Mouse (Mus musculus): ENCODE data around the gene D630045J12Rik. TPM values are rescaled to one million over a fixed set of nuclear protein-coding genes. Genes with fewer than 3 reads are reported as not detected.

D630045J12Rik gene
- polyA plus RNA-seq, 1 experiment = 0.20 TPM

DNA sequence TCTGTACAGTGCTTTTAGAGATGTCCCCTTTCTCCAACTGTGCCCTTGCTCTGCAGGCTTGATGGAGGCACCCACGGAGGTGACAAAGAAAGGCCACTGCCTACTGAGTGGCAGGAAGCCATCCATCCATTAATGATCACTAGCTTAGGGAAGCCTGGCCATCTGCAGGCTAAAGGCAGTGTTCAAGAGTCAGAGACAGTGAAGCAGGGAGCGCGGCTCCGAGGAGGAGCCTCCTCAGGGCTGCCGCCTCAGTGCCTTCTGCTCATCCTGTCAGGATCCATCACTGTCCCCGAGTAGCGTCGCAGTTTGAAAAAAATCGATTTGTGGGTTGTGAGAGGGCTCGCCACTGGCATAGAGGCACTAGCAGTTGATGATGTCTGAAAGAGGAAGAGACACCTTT is 105.2 kb downstream of the D630045J12Rik start:
- H3K27ac ChIP-seq (ENCODE audit: insufficient read depth, low read depth, low read length) = no peak overlapping the region
- H3K4me1 ChIP-seq (ENCODE audit: control insufficient read depth, insufficient read depth, low read length) = no peaks in the 10 kb centered on the region
- TF ChIP-seq CTCF (IDR thresholded peaks at IDR 0.05; ENCODE audit: low read depth, low read length) (no peak), POLR2A (IDR thresholded peaks at IDR 0.05; ENCODE audit: borderline replicate concordance, low read depth, low read length) (no peak)
- H3K4me3 ChIP-seq (ENCODE audit: insufficient read depth, low read length) = no peak overlapping the region

DNA sequence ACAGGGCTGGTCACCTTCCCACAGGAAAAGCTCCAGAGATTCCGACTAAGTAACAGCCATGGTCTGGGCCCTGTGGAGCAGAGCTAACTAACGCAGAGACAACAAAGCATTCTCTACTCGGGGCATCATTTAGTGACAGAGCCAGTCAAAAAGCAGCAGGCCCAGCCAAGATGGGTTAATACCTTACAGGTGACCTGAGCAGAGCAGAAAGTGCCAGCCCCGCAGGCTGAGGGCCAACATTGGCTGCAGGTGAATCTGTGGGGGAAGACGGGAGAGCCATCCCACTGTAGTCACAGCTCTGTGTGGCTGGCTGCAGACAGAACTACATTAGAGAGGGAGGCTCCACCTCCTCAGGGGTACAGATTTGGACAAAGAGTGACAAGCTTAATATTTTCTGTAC is 106.5 kb downstream of the D630045J12Rik start:
- H3K27ac ChIP-seq (ENCODE audit: insufficient read depth, low read depth, low read length) = no peak overlapping the region
- H3K4me1 ChIP-seq (ENCODE audit: control insufficient read depth, insufficient read depth, low read length) = no peaks in the 10 kb centered on the region

DNA sequence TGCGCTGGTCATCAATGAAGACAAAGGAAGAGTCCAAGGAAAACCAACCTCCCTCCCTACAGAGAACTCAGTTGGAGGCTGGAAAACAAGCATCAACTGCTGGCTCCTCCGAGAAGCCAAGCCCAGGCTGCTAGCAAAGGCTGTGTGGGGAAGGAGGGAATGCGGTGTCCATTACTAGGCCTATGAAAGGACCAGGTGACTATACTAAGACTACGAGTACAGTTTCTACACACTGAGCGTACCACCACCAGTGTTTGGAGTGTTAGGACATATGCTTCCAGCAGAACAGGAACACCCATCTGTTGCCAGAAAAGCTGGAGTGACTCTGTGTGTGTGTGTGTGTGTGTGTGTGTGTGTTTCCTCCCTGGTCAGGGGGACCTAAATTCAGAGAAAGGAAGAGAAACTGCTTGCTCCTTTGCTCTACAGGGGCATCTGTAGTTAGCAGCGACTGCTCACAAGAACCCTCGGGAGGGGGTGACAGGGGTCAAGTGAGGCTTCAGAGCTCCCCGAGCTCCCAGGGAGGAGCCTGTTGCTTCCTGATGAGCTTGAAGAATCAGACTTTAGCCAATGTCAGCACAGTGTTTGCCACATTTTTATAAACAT is 108.2 kb downstream of the D630045J12Rik start:
- Histone ChIP-seq H3K27ac (ENCODE audit: insufficient read depth, low read depth, low read length) (no peak overlapping the region), H3K4me1 (ENCODE audit: control insufficient read depth, insufficient read depth, low read length) (no peaks in the 10 kb centered on the region), H3K4me3 (ENCODE audit: insufficient read depth, low read length) (no peak overlapping the region)
- TF ChIP-seq CTCF (IDR thresholded peaks at IDR 0.05; ENCODE audit: low read depth, low read length) (no peak), POLR2A (IDR thresholded peaks at IDR 0.05; ENCODE audit: borderline replicate concordance, low read depth, low read length) (no peak)

More for the DNA sequence above, 106.5 kb downstream of the D630045J12Rik start:
- H3K4me3 ChIP-seq (ENCODE audit: insufficient read depth, low read length) = no peak overlapping the region
- TF ChIP-seq CTCF (IDR thresholded peaks at IDR 0.05; ENCODE audit: low read depth, low read length) (no peak), POLR2A (IDR thresholded peaks at IDR 0.05; ENCODE audit: borderline replicate concordance, low read depth, low read length) (no peak)

DNA sequence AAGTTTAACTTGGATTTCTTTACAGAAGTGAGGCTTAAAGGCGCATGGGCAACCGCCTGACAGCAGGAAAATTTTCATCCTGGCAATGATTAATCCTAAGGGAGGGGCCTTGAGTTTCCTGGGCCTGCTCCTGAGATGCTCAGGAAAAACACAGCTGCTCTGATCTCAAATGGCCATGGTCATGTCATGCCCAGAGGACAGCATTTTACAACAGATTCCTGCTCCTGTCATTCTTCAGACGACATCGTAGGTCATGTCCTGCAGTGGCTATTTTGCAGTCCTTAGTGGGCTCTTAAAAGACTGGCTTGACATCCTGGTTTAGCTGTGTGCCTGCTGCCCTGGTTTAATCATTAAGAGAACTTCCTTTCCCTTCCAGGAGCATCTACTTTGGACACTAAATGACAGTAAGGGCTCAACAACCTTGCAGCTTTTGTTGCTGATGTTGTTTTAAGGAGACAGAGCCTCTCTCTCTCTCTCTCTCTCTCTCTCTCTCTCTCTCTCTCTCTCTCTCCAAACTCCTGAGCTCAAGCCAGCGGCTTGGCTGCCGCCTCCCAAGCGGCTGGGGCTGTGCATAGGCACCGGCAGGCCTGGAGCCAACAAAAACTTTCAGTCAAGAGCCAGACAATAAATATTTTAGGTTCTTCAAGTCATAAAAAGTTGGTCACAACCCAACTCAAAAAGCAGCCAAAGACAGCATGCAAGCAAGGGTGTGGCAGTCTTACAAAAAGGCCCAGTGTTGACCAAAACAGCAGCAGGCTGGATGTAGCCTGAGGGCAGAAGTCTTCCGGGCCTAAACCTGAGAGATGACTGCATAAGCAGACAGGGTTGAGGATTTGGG is 109.4 kb downstream of the D630045J12Rik start:
- H3K4me1 ChIP-seq (ENCODE audit: control insufficient read depth, insufficient read depth, low read length) = no peaks in the 10 kb centered on the region
- no peak overlapping the region for H3K4me3 ChIP-seq (ENCODE audit: insufficient read depth, low read length)
- TF ChIP-seq POLR2A (IDR thresholded peaks at IDR 0.05; ENCODE audit: borderline replicate concordance, low read depth, low read length) = no peak
- no peak for TF ChIP-seq CTCF (IDR thresholded peaks at IDR 0.05; ENCODE audit: low read depth, low read length)
- H3K27ac ChIP-seq (ENCODE audit: insufficient read depth, low read depth, low read length) = no peak overlapping the region

DNA sequence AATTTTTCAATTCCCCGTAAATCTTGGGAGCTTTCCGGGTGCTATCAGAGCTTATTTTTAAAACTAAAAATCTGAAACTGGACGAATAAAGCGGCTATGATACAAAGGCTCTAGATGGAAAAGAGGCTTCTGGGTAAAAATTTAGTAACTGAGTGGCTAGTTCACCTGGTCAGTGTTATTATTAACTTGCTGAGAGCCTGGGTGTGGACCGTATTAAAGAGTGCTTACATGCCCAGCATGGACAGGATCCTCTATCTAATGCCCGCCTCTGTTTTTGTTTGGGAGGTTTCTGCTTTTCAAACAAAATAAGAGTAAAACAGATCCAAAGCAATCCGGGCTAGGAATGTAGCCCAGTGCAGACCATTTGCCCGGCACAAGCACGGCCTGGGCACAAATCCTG is 113.4 kb downstream of the D630045J12Rik start:
- Histone ChIP-seq H3K4me3 (ENCODE audit: insufficient read depth, low read length) (no peak overlapping the region), H3K4me1 (ENCODE audit: control insufficient read depth, insufficient read depth, low read length) (no peaks in the 10 kb centered on the region), H3K27ac (ENCODE audit: insufficient read depth, low read depth, low read length) (no peak overlapping the region)
- TF ChIP-seq POLR2A (IDR thresholded peaks at IDR 0.05; ENCODE audit: borderline replicate concordance, low read depth, low read length) (no peak), CTCF (IDR thresholded peaks at IDR 0.05; ENCODE audit: low read depth, low read length) (no peak)

DNA sequence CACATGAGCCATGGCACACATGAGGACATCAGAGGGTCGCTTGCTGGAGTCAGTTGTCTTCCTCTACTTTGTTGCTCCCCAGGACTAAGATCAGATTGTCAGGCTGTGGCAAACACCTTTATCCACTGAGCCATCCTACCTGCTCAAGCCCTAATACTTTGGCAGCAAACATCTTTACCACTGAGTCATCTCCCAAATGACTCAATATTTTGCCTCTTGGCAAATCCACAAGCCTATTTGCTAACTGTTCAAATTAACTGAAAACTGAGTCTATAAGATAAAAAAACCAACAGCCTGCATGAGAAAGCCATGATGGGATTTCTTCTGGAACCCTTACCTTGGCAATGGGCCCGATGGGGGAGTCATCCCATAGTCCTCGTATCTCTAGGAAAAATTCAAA is 114.7 kb downstream of the D630045J12Rik start:
- no peak overlapping the region for H3K27ac ChIP-seq (ENCODE audit: insufficient read depth, low read depth, low read length)
- no peak for TF ChIP-seq CTCF (IDR thresholded peaks at IDR 0.05; ENCODE audit: low read depth, low read length)
- TF ChIP-seq POLR2A (IDR thresholded peaks at IDR 0.05; ENCODE audit: borderline replicate concordance, low read depth, low read length) = no peak
- no peak overlapping the region for H3K4me3 ChIP-seq (ENCODE audit: insufficient read depth, low read length)
- H3K4me1 ChIP-seq (ENCODE audit: control insufficient read depth, insufficient read depth, low read length) = no peaks in the 10 kb centered on the region

DNA sequence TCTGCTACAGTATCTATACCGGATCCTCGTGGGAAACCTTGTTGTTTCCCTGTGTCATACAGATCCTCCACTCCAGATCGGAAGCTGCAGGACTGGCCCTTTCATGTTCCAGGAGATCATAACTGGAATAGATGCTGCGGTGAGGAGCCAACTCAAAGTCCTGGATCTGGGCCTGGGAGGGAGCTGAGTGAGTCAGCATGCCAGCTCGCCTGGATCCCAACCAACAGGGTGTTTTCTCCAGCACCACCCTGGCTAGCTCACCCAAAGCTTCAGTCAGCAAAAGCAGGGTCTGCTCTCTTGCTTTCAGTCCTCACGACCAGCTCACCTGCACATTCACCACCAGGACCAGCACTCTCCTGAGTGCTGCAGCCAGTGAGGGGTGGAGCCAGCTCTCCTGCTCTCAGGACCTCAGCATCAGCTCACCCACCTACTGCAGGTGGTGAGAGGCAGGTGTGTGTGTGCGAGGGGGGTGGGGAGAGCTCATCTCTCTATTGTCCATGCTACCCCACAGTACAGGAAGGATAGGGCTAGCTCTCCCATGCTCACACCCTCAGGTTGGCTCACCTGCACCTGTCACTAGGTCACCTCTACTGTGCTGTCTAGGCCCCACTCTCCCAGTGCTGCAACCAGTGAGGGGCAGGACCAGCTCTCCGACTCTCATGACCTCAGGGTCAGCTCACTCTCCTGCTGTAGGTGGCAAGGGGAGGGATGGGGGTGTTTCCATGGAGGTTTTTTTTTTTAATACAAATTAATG is 118.8 kb downstream of the D630045J12Rik start:
- Histone ChIP-seq H3K4me1 (ENCODE audit: control insufficient read depth, insufficient read depth, low read length) (no peaks in the 10 kb centered on the region), H3K4me3 (ENCODE audit: insufficient read depth, low read length) (no peak overlapping the region), H3K27ac (ENCODE audit: insufficient read depth, low read depth, low read length) (no peak overlapping the region)
- no peak for TF ChIP-seq CTCF (IDR thresholded peaks at IDR 0.05; ENCODE audit: low read depth, low read length)
- TF ChIP-seq POLR2A (IDR thresholded peaks at IDR 0.05; ENCODE audit: borderline replicate concordance, low read depth, low read length) = no peak

DNA sequence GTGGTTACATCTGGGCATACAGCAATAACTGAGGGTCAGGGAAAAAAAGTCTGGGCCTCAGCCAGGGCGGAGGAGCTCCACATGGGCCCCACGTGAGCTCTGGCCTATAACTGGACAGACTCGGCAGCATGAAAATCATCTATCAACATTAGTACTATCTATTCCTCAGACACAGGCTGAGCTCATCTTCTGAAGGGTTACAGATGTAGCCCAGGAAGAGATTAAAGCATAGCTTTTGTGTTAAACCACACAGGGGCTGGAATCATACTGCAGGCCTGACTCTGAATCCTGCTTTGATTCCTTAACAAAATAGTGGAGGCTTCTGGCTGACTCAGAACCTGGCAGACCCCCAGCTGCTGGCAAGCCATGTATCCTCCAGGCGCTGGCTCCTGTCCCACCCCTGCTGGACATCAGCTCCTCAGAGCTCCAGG is 122.0 kb downstream of the D630045J12Rik start:
- no peak overlapping the region for H3K27ac ChIP-seq (ENCODE audit: insufficient read depth, low read depth, low read length)
- H3K4me1 ChIP-seq (ENCODE audit: control insufficient read depth, insufficient read depth, low read length) = no peaks in the 10 kb centered on the region
- TF ChIP-seq POLR2A (IDR thresholded peaks at IDR 0.05; ENCODE audit: borderline replicate concordance, low read depth, low read length) = no peak
- TF ChIP-seq CTCF (IDR thresholded peaks at IDR 0.05; ENCODE audit: low read depth, low read length) = no peak
- no peak overlapping the region for H3K4me3 ChIP-seq (ENCODE audit: insufficient read depth, low read length)

DNA sequence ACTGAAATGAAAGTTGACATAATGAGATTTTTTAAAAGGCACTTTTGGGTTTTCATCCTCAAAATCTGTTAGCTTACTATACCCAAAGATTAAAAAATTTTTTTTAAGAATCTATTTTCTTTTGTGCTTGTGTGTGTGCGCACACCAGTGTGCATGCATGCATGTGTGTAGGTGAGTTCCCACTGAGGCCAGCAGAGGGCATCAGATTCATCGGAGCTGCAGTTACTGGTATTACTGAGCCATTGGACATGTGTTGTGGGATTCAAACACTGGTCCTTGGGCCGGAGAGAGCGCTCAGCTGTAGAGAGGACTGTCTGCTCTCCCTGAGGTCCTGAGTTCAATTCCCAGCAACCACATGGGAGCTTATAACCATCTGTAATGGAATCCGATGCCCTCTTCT is 123.9 kb downstream of the D630045J12Rik start:
- H3K4me3 ChIP-seq (ENCODE audit: insufficient read depth, low read length) = no peak overlapping the region
- H3K4me1 ChIP-seq (ENCODE audit: control insufficient read depth, insufficient read depth, low read length) = no peaks in the 10 kb centered on the region
- H3K27ac ChIP-seq (ENCODE audit: insufficient read depth, low read depth, low read length) = no peak overlapping the region
- TF ChIP-seq POLR2A (IDR thresholded peaks at IDR 0.05; ENCODE audit: borderline replicate concordance, low read depth, low read length) (no peak), CTCF (IDR thresholded peaks at IDR 0.05; ENCODE audit: low read depth, low read length) (no peak)

Data from bone marrow macrophage, adult 2 months (primary cell).